Mouse (Mus musculus) left cerebral cortex, postnatal 14 days (tissue): ENCODE measurements around the gene Gpr68. TPM values are rescaled to one million over a fixed set of nuclear protein-coding genes. Genes with fewer than 3 reads are reported as not detected.

Experiments used
- DNase-seq, 2 experiments: peaks; one replicate each; pipeline ENCODE4 v3.0.0; 2021 to 2022; ENCODE audit warnings: low spot score in 2 of 2, mixed read lengths in 1 of 2
- intact Hi-C: fragments of 180-260 bp; cut with DNase I; formaldehyde crosslinking; loops from one replicate; pipeline ENCODE4 v1.15.1; 2025
- total RNA-seq, 2 experiments: library from RNA; stranded (reverse); gene quantifications; 2 replicates each; pipeline ENCODE4 v1.2.3; 2021

Gpr68 gene
- total RNA-seq, 2 experiments from 2014 or later, result 6.1 to 8.3 TPM

- intact Hi-C loops, result no loop called here
- DNase-seq, result no peak
Observed at GRCm38 (mm10) chr12:100878556-100878955, 29.4 kb downstream of the Gpr68 start.

GRCm38 (mm10) chr12:100877936-100878335, 30.1 kb downstream of the Gpr68 start:
- DNase-seq, result no peak

GRCm38 (mm10) chr12:100875960-100876359, 32.0 kb downstream of the Gpr68 start:
- intact Hi-C loops, result no loop called here
- no peak for DNase-seq

More at GRCm38 (mm10) chr12:100877936-100878335, 30.1 kb downstream of the Gpr68 start:
- intact Hi-C loops, result no loop called here

- peak; percentile 49 to 55 for DNase-seq
Observed at GRCm38 (mm10) chr12:100875553-100875952, 32.4 kb downstream of the Gpr68 start.

GRCm38 (mm10) chr12:100873612-100874011, 34.4 kb downstream of the Gpr68 start:
- no peak for DNase-seq

More at GRCm38 (mm10) chr12:100875553-100875952, 32.4 kb downstream of the Gpr68 start:
- intact Hi-C loops, result no loop called here

GRCm38 (mm10) chr12:100871841-100872240, 36.2 kb downstream of the Gpr68 start:
- intact Hi-C loops, result no loop called here
- DNase-seq, result no peak

More at GRCm38 (mm10) chr12:100873612-100874011, 34.4 kb downstream of the Gpr68 start:
- intact Hi-C loops, result no loop called here

- intact Hi-C loops, result no loop called here
- DNase-seq, result no peak
Observed at GRCm38 (mm10) chr12:100871234-100871633, 36.8 kb downstream of the Gpr68 start.

- intact Hi-C loops, result no loop called here
Observed at GRCm38 (mm10) chr12:100868049-100868622, 39.9 kb downstream of the Gpr68 start.

GRCm38 (mm10) chr12:100867097-100867496, 40.9 kb downstream of the Gpr68 start:
- intact Hi-C loops, result no loop called here
- DNase-seq, result no peak

More at GRCm38 (mm10) chr12:100868049-100868622, 39.9 kb downstream of the Gpr68 start:
- DNase-seq, result no peak

GRCm38 (mm10) chr12:100865509-100866078, 42.4 kb downstream of the Gpr68 start:
- DNase-seq, result no peak
- intact Hi-C loops, result no loop called here

- intact Hi-C loops, result no loop called here
- DNase-seq, result no peak
Observed at GRCm38 (mm10) chr12:100865072-100865471, 42.9 kb downstream of the Gpr68 start.

- no peak for DNase-seq
- intact Hi-C loops, result no loop called here
Observed at GRCm38 (mm10) chr12:100862856-100863446, 45.0 kb downstream of the Gpr68 start.

- no peak for DNase-seq
- intact Hi-C loops, result no loop called here
Observed at GRCm38 (mm10) chr12:100862272-100862671, 45.7 kb downstream of the Gpr68 start.

GRCm38 (mm10) chr12:100857791-100858190, 50.2 kb downstream of the Gpr68 start:
- intact Hi-C loops, result loop anchor here (10.0 kb wide), 1 partner anchor 177 kb away; no protein-coding TSS in a partner anchor

GRCm38 (mm10) chr12:100856337-100856736, 51.7 kb downstream of the Gpr68 start:
- intact Hi-C loops, result loop anchor here (10.0 kb wide), 1 partner anchor 178 kb away; no protein-coding TSS in a partner anchor
- no peak for DNase-seq

More at GRCm38 (mm10) chr12:100857791-100858190, 50.2 kb downstream of the Gpr68 start:
- no peak for DNase-seq

GRCm38 (mm10) chr12:100852370-100852769, 55.6 kb downstream of the Gpr68 start:
- DNase-seq, result no peak
- intact Hi-C loops, result loop anchor here (10.0 kb wide), 1 partner anchor 182 kb away; no protein-coding TSS in a partner anchor

- intact Hi-C loops, result loop anchor here (1.0 to 10.0 kb wide), 3 partner anchors 77 to 245 kb away; no protein-coding TSS in a partner anchor
Observed at GRCm38 (mm10) chr12:100849421-100850138, 58.4 kb downstream of the Gpr68 start.

GRCm38 (mm10) chr12:100847437-100848080, 60.4 kb downstream of the Gpr68 start:
- intact Hi-C loops, result loop anchor here (10.0 kb wide), 1 partner anchor 243 kb away; no protein-coding TSS in a partner anchor

More at GRCm38 (mm10) chr12:100849421-100850138, 58.4 kb downstream of the Gpr68 start:
- DNase-seq, result peak; percentile 55 to 60

GRCm38 (mm10) chr12:100846566-100846965, 61.4 kb downstream of the Gpr68 start:
- intact Hi-C loops, result loop anchor here (10.0 kb wide), 1 partner anchor 242 kb away; no protein-coding TSS in a partner anchor
- no peak for DNase-seq

More at GRCm38 (mm10) chr12:100847437-100848080, 60.4 kb downstream of the Gpr68 start:
- DNase-seq, result no peak
